Mouse (Mus musculus): ENCODE measurements around the gene 2610008E11Rik.

GRCm38 (mm10) chr10:79097161-79097754 is at the start of gene 2610008E11Rik:
- TF ChIP-seq CTCF (IDR thresholded peaks at IDR 0.05; ENCODE audit: insufficient read depth, low read depth, low read length) (no peak), POLR2A (IDR thresholded peaks at IDR 0.05; ENCODE audit: insufficient read depth, low read depth, low read length) (peak; percentile 63)

All from olfactory bulb, adult 2 months (tissue).